Mouse (Mus musculus): ENCODE results near the gene Olfr790.

Olfr790 gene

DNA sequence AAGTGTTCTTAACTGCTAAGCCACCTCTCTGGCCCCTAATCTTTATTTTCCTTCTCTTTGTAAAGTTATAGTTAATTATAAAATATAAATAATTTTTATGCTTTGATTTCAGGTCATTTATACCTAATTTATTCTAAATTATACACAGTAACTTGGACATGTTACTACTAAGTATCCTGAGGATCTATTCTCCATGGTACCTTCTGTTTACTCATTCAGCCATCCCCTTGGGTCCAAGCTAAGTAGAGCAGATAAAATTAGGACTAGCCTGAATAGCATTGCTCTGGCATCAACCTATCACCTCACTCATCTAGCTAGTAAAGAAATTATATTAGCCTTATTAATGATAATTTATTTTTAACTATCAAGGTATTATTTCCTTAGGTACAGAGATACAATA, at the start of gene Olfr790:
Gene Olfr790, plus strand, starts transcription at position 301 of the 400 bp plus-strand sequence.
- DNase-seq (ENCODE audit: low spot score) = no peak

DNA sequence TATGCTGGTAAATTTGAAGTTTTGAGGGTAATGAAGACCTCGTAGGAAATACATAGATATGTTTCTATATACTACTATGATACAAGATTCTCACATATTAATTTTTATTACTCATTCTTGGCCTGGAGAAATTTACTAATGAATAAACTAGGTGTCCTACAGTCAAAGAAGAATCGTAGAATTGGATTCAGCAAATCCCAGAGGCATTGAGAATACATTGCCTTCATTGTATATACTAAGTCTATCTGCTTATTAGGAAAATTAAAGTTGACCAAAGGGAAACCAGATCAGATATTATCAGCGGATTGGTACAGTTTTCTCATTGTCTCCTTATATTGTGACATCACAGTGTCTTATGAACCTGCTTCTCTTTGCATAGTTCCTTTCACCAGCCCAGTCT, 36.7 kb upstream of the Olfr790 start, which contains the start of gene Olfr787:
Gene Olfr787, plus strand, starts transcription at position 301 of the 400 bp plus-strand sequence.
- no peak for DNase-seq (ENCODE audit: low spot score)

GRCm38 (mm10) chr10:129470698-129471097, 27.6 kb upstream of the Olfr790 start, which contains the start of gene Olfr788:
TSS of gene Olfr788 (plus strand) at chr10:129470998.
- DNase-seq (ENCODE audit: low spot score) = no peak

DNA sequence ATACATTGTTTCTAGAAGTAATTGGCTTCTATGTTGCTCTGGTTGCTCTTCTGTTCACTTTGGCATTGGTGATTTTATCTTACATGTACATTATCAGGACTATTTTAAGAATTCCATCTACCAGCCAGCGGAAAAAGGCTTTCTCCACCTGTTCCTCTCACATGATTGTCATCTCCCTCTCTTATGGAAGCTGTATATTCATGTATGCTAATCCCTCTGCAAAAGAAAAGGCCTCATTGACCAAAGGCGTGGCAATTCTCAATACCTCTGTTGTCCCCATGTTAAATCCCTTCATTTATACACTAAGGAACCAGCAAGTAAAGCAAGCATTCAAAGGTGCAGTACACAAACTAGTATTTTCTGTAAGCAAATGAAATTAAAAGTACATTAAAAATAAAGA, 25.0 kb upstream of the Olfr790 start:
- no peak for DNase-seq (ENCODE audit: low spot score)

DNA sequence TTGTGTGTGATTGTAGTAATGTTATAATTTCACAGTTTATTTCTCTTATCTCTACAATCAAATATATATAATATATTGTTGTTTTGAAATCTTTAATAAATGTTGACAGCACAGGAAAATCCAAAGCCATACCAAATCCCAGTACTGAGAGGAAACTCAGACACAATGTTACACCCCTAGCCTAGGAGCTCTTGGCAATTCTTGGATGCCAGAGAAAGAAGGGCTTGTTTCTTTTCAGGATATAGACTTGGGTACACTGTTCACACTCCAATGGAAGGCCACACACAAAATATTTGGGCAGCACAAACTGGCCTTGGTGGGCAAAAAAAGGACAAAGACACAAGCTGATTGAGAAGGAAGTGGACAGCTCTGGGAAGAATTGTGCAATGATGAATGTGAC, 24.6 kb upstream of the Olfr790 start:
- no peak for DNase-seq (ENCODE audit: low spot score)

GRCm38 (mm10) chr10:129484452-129484851, 13.8 kb upstream of the Olfr790 start, which contains the start of gene Olfr789:
TSS of gene Olfr789 (plus strand) at chr10:129484752.
- DNase-seq (ENCODE audit: low spot score) = no peak

DNA sequence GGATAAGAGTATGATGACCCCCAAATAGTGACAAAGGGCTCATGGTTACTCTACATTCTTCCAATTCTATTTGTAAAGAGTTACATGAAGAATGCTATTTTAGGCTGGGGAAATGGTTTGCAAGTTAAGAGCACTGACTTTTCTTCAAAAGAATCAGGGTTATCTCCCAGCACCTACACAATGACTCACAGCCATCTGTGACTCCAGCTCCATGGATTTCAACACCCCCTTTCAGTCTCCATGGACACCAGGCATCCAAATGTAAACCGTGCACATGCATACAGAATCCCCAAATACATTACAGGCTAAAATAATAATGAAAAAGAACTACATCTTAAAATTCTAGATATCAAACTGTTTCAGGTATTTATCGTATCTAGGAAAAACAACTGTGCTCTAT, 8.2 kb upstream of the Olfr790 start:
- no peak for DNase-seq (ENCODE audit: low spot score)

- no peak for DNase-seq (ENCODE audit: low spot score)
Observed at GRCm38 (mm10) chr10:129521492-129521891, 23.2 kb downstream of the Olfr790 start, which contains the start of gene Olfr791. TSS of gene Olfr791 (plus strand) at chr10:129521792.

DNA sequence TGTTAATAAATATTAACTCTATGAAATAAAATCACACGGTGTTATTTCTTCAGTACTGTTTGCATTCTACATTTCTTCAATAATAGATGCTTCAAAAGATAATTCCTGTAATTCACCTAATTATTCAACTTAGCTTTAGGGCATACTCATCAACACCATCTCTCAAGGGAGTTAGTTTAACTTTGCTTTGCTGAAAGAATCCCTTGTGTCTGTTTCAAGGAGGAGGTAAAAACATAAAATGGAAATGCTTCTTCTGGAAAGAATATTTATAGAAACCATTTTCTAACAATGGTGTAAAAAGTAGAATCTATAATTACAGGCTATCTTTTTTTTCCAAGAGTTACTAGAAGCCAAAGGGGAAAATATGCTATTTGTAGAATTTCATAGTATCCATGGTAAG, 40.6 kb downstream of the Olfr790 start, which contains the start of gene Olfr792:
Gene Olfr792, plus strand, starts transcription at position 301 of the 400 bp plus-strand sequence.
- DNase-seq (ENCODE audit: low spot score) = no peak

GRCm38 (mm10) chr10:129549354-129549753, 51.1 kb downstream of the Olfr790 start:
- no peak for DNase-seq (ENCODE audit: low spot score)
